Mouse (Mus musculus): ENCODE measurements around the gene Pard3.

DNA sequence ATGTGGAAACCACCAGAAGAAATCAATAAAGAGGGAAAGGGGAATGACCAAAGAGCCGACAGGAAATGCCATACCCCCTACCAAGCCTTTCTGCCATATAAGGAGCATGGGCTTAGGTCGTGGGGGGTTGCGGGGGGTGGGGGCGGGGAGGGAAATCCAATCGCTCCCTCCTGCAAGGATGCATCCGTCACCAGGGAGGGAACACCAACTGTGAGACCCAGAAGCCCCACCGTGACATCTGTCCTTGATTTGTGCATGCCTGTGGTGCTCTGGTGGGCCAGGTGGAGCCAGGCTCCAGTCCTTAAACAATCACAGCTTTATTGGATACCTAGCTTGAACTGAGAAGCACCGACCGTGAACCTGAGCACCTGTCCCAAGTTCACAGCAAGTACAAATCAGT is 24.7 kb downstream of the Pard3 start:
- TF ChIP-seq CTCF (conservative IDR thresholded peaks at IDR 0.05; ENCODE audit: low read length) (no peak), POU5F1 (IDR thresholded peaks at IDR 0.05; ENCODE audit: borderline replicate concordance, low read length) (no peak)

Measured in E14TG2a.4 (cell line).